Mouse (Mus musculus): ENCODE data around the gene 6820408C15Rik.
"Not testable (repeated sequence)": the region's sequence is repeated elsewhere in the genome, so short reads cannot be mapped to it uniquely, and the experiment has no call there.

Gene 6820408C15Rik

DNA sequence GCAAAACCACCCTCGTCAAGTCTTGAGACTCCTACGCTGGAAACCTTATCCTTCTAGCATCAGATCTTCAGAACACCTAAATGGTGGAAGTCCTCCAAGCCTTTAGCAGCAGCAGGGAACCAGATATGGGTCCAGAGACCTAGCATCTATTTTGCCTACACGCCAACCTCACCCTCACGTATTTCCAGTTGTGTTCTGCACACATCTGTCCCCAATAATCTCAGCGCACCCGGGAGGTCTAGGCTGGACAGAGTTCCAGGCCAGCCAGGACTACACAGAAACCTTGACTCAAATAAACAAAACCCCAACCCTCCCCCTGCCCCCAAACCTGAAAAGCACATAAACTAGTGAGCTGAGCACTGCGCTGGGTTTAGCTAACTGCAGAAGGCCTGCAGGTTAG is 3.9 kb upstream of the 6820408C15Rik start:
- DNase-seq, result no peak

DNA sequence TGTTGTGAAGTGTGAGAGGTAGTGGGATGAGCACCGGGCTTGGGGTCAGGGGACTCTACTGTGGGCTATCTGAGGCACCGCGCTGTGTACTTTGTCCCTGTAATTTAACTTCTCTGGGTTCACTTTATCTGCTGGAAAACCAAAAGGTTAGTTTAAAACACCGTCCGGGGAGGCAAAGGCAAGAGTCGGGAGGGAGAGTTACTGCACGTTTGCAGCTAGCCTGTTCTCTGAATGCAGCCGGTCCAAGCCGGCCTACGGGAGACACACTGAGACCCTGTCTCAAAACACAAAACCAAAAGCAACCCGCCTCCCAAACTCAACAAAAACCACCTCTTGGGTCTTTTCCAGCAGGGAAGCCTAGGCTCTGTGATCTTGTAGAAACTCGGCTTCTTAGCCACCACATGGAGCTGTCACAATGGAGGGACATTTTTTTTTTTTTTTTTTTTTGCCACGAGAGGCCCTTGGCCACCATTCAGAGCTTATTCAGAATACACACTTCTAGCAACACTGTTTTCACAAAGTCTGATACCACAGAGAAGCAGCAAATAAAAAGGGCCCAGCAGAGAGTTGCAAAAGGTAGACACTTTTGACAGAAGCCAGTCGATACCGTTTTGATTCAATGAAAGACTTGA is 2.7 kb upstream of the 6820408C15Rik start:
- DNase-seq, result no peak

DNA sequence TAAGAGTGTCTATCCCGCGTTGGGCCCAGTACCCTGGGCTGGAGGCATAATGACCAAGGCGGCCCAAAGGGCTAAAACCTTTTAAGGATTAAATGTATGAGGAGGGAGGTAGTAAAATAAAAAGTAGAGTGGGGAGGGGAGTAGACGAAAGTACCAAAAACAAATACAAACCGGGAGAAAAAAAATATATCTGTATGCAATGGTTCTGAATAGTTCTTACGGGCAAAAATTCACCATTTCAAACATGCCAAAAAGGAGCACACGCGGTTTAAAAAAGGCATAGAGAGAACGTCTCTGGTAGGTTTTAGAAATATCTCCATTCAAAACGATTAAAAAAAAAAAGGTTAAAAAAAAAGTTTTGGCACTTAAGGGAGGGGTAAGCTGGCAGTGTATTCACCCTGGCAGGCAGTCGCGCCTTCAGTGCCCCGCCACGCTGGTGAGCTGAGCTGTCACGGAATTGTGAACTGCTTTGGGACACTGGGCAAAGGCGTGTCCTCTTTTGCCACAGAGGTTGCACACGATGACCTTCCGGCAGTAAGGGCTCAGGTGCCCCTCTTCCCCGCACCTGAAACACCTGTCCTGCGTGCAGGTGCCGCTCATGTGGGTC is 2.1 kb upstream of the 6820408C15Rik start:
- peak; percentile 59 for DNase-seq

DNA sequence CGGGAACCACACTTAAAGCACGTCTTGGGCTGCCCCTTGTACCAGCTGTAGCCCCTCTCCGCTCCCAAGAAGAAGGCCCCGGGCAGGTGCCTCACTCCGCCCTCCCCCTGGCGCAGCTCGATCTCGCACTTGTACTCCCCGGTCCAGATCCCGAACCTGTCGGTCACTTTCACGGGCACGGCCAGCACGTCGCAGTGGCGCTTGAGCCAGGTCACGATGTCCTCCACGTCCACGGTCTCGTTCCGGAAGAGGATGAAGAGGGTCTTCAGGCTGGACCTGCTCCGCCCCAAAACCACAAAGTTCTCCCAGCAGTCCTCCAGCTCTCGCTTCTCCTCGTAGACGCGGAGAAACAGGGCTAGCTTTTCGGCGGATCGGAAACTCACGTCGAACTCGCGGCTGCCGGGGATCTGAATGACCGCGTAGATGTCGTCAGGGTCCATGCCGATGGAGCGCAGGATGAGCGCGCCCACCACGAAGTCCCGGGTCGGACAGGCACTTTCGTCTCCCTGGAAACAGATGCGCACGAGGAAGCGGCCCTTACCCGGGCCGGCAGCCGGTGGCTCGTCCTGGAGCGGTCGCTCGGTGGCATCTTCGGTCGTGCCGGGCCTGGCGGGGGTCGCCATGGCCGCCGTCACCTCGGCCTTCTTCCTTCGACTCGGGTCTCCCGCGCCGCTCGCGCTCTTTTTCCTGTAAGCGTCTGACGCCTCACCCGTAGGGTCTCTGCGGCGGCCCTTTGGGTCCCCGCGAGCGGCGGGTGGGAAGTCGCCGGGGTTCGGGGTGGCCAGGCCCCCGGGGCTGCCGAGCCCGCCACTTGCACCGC is 1.4 kb upstream of the 6820408C15Rik start:
- DNase-seq, result peak; percentile 59

DNA sequence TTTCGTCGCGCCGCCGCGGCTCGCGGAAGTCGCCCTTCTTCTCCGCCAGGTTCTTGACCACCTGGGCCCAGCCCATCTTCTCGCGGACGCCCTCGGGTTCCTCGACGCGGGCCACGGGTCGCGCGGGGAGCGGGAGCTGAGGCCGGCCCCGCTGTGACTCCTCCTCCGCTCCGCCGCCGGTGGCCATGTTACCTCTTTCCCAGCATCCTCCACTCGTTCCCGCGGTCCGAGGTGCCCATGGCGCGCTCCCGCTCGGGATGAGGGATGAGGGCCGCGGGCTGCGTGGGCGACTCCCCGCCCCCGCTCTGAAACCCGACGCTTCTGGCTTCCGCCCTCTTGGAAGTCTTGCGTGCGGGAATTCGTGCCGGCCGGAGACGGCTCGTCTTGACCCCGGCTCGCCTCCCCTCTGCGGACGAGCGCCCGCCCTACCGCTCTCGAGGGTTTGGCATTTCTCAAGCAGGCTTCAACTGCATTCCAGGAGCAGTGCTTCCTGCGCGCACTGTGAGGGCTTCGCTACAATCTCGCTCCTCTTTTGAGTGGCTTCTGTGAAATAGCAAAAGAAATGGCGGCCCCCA is 709 bp upstream of the 6820408C15Rik start, which contains the start of gene Zcchc3:
Zcchc3 (minus strand) TSS at position 437 of the 575 bp plus-strand sequence.
- peak; percentile 87 for DNase-seq

- DNase-seq, result no peak
Observed at GRCm38 (mm10) chr2:152415786-152416185, 399 bp downstream of the 6820408C15Rik start.

- DNase-seq, result no peak
Observed at GRCm38 (mm10) chr2:152427493-152427892, 12.1 kb downstream of the 6820408C15Rik start.

- not testable (repeated sequence) for DNase-seq
Observed at GRCm38 (mm10) chr2:152428481-152428880, 13.1 kb downstream of the 6820408C15Rik start.

- DNase-seq, result no peak
Observed at GRCm38 (mm10) chr2:152436405-152436901, 21.1 kb downstream of the 6820408C15Rik start.

DNA sequence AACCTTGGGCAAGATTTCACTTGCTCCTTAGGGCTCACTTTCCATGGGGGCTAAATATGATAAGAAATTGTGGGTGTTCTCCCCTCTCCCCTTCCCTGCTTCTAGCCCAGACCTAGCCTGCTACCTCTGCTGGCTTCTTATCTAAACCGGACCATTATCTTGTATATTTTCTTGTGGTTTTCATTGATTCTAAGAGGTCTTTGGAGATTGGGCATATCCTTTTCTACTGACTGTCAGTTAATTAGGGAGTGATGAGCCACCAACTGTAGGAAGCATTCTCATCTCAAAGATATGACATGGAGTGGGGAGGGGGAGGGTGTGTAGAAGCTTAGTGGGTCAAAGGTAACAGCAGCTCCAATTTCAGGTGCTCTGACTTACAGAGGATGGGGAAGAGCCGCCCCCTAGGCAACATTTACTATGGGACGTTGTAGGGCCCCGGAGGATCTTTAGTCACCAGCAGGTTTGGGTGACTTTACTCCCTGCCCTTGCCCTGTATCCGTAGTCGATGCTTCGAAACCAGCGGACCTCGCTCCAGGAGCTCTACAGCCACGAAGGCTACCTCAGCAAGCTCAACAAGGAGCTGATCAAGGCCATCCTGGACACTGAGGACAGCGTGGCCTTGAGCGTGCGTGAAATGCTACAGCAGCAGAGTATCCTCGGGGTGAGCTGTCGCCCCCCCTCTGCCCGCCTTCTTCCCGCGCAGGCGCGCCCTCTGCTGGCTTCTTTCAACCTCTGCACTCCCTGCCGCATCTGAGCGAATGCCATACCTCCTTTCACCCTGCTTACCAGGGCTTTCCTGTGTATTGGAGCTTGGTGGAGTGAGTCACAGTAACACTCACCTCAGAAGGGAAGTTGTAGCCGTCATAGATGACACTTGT is 21.8 kb downstream of the 6820408C15Rik start:
- DNase-seq, result peak; percentile 79

DNA sequence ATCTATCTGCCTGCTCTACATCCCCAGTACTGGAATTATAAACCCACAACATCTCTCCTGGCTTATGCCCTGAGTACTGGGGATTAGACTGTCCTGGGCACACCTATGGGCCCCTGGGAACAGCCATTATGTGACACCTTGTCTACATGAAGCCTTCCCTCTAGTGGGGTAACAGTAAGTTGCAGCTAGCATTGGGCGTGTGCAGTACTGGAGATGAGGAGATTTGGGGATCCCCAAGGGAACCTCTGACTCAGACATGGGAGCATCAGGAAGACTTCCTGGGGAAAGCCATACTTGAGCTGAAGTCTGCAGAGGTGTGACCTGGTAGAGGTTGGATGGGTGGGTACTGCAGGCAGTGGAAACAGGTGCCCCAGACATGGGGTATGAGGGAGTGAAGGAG is 23.6 kb downstream of the 6820408C15Rik start:
- DNase-seq, result no peak

- no peak for DNase-seq
Observed at GRCm38 (mm10) chr2:152439833-152440232, 24.4 kb downstream of the 6820408C15Rik start.

- no peak for DNase-seq
Observed at GRCm38 (mm10) chr2:152442322-152442721, 26.9 kb downstream of the 6820408C15Rik start.

GRCm38 (mm10) chr2:152443281-152443680 is 27.9 kb downstream of the 6820408C15Rik start:
- DNase-seq, result no peak

DNA sequence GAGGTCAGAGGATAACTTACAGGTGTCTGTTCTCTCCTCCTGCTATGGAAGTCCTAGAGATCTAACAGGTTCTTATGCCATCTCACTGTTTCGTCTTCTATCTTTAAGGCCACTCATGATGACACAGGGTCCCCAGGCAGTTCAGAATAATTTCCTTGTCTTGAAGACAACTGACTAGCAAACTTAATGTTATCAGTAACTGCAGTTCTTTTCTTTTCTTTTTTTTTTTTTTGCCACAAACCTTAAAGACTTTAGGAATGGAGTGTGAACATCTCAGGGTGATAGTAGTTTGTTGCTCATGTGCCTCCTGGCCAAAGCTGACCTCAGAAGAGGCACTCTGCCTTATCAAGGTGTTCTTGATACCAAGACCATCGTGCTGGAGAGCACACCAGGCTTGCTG is 31.3 kb downstream of the 6820408C15Rik start:
- DNase-seq, result no peak

DNA sequence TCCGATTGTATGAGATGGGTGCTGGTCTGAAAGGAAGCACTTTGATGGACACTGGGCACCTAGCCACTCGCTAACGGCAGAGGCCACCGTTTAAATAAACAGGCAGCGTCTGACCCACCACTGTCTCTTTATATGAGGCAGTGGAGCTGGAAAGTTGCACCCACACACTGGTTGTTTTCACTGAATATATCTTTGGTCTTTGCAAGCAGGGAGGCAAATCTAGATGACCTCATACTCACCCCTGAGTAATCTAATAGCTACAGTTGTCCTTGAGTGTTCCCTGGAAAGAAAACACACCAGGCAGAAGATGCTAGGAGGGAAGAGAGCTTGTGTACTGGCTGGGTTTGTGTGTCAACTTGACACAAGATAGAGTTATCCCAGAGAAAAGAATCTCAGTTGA is 32.1 kb downstream of the 6820408C15Rik start:
- no peak for DNase-seq

DNA sequence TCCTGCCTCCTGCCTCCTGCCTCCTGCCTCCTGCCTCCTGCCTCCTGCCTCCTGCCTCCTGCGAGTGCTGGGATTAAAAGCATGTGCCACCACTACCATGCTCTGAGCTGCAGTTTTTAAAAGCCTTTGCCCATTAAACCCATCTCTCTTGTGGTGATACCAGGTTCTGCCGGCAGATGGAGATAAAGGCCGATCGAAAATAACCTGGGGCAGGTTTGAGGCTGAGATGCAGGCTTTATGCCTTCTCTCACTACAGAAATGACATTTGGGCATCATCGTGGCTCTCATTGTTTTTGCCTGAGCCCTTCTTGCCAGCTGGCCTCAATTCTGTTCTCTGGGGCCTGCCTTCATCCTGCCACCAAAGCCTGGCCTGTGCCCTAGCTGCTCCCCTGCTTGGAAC is 34.9 kb downstream of the 6820408C15Rik start:
- DNase-seq, result peak; percentile 37

DNA sequence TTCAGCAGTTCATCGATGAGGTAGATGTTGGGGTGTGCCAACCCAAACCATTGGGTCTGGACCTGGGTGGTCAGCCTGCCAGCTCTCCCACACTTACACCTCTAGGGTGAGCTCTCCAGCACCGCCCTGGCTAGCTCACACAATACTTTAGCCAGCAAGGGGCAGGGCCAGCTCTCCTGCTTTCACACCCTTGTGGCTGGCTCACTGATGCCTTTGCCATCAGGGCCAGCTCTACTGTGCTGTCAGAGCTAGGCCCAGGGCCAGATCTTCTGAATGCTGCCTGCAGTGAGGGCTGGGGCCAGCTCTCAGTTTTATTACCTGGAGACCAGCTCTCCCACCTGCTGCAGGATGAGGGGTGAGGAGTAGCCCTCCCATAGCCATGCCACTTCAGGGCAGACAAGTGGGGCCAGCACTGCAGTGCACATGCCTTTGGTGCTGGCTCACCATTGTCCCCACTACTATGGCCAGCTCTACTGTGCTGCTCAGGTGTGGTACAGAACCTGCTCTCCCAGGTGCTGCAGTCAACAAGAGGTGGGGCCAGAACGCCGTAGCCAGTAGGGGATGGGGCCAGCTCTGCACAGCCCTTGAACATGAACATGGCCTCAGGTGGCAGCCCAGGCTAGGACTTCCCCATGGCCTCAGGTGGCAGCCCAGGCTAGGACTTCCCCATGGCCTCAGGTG is 36.9 kb downstream of the 6820408C15Rik start:
- no peak for DNase-seq

DNA sequence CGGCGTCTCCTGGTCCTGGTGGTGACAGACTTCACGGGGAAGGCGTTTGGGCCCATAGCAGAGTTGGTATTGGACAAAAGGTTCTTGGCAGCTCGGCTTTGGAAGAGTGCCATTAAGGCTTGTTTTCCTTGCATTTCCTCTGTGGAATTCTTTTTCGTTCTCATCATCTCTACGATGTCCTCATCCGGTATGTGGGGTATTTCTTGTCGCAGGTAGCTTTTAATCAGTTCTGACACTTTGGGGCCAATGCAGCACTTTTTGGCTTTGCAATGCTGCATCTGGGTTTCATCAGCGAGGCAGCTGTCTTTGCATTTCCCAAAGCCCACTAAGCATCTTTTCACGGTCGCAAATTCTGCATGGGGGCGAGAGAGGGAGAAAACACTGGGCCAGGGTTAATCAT is 43.9 kb downstream of the 6820408C15Rik start:
- no peak for DNase-seq

GRCm38 (mm10) chr2:152464570-152465150 is 49.3 kb downstream of the 6820408C15Rik start, which contains the start of gene Defb23:
Defb23 (minus strand) TSS chr2:152464620.
- DNase-seq, result no peak

DNA sequence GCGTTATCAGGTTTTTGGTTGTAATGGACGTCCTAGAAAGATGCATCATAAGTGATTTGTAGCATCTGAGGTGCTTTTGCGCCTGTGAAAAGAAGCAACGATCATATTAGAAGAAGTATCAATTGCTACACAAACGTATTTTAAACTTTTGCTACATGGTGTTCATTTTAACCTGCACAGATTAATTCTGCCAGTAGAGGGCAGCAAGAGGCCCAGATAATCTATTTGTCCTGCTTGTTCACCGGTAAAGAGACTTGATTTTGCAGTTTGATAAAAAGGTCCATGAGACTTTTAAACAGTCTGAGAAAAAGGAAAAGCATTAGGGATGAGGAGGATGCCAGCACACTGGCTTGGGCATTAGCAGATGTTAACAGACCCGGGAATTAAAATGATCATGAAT is 55.6 kb downstream of the 6820408C15Rik start:
- no peak for DNase-seq
